Mouse (Mus musculus): ENCODE results near the gene Zfp773.
A peak's percentile ranks its signal among the peaks of the same experiment; 100 is the strongest.
"Not testable (repeated sequence)": the region's sequence is repeated elsewhere in the genome, so short reads cannot be mapped to it uniquely, and the experiment has no call there.

The Zfp773 gene

GRCm38 (mm10) chr7:7136379-7136866 is at the start of gene Zfp773:
TSS of gene Zfp773 (minus strand) at chr7:7136755.
- DNase-seq (ENCODE audit: low spot score in 2 of 2): peak; percentile 14 to 22

GRCm38 (mm10) chr7:7185897-7186296 is 49.3 kb upstream of the Zfp773 start:
- DNase-seq (ENCODE audit: low spot score in 2 of 2): no peak

- DNase-seq (ENCODE audit: low spot score in 2 of 2): peak; percentile 67 to 69
Observed at GRCm38 (mm10) chr7:7171227-7172147, 34.9 kb upstream of the Zfp773 start, which contains the start of gene Zfp418. TSS of gene Zfp418 (plus strand) at chr7:7171330.

GRCm38 (mm10) chr7:7145991-7146608 is 9.5 kb upstream of the Zfp773 start:
- DNase-seq (ENCODE audit: low spot score in 2 of 2): no peak

GRCm38 (mm10) chr7:7144215-7144614 is 7.7 kb upstream of the Zfp773 start:
- DNase-seq (ENCODE audit: low spot score in 2 of 2): no peak

GRCm38 (mm10) chr7:7132751-7133150 is 3.8 kb downstream of the Zfp773 start:
- DNase-seq (ENCODE audit: low spot score in 2 of 2): no peak

GRCm38 (mm10) chr7:7130491-7131124 is 5.9 kb downstream of the Zfp773 start:
- not testable (repeated sequence) for DNase-seq (ENCODE audit: low spot score in 2 of 2)

GRCm38 (mm10) chr7:7121602-7121980 is 15.0 kb downstream of the Zfp773 start:
- DNase-seq (ENCODE audit: low spot score in 2 of 2): no peak

- peak; percentile 86 to 88 for DNase-seq (ENCODE audit: low spot score in 2 of 2)
Observed at GRCm38 (mm10) chr7:7120921-7121601, 15.5 kb downstream of the Zfp773 start, which contains the start of gene Zfp954. TSS of gene Zfp954 (minus strand) at chr7:7121488.

GRCm38 (mm10) chr7:7118441-7118840 is 18.1 kb downstream of the Zfp773 start:
- DNase-seq (ENCODE audit: low spot score in 2 of 2): no peak

GRCm38 (mm10) chr7:7108501-7108900 is 28.1 kb downstream of the Zfp773 start:
- DNase-seq (ENCODE audit: low spot score in 2 of 2): no peak

Data from heart, adult 9 months (tissue).